Mouse (Mus musculus) heart, embryonic 15.5 days (tissue): ENCODE measurements around the gene Spns1. TPM values are rescaled to one million over a fixed set of nuclear protein-coding genes. Genes with fewer than 3 reads are reported as not detected.
A peak's percentile ranks its signal among the peaks of the same experiment; 100 is the strongest.

Source experiments
- ATAC-seq: fragments of 200-750 bp; cut with Nextera tagmentation; replicated peaks from 2 replicates; pipeline ENCODE4 v1.8.0; 2017; ENCODE audit warnings: low read depth, moderate TSS enrichment; ENCODE audit not compliant: insufficient number of reproducible peaks, insufficient read depth, low FRiP score
- H3K27ac ChIP-seq: fragments of 300-500 bp; sonication (generic); 2 replicates; pipeline ENCODE4 v1.5.1; 2015; ENCODE audit warnings: mild to moderate bottlenecking, inconsistent platforms
- H3K27me3 ChIP-seq: fragments of 300-500 bp; sonication (generic); 2 replicates; pipeline ENCODE4 v1.6.1; 2015; ENCODE audit warnings: inconsistent platforms
- H3K36me3 ChIP-seq: fragments of 300-500 bp; sonication (generic); 2 replicates; pipeline ENCODE4 v1.6.1; 2015; ENCODE audit warnings: mild to moderate bottlenecking, inconsistent platforms
- H3K4me1 ChIP-seq: fragments of 300-500 bp; sonication (generic); replicated peaks from 2 replicates; pipeline ENCODE4 v1.6.1; 2015; ENCODE audit warnings: inconsistent platforms
- H3K4me2 ChIP-seq: fragments of 300-500 bp; sonication (generic); 2 replicates; pipeline ENCODE4 v1.6.1; 2015; ENCODE audit warnings: inconsistent platforms, mild to moderate bottlenecking, moderate library complexity
- H3K4me3 ChIP-seq: fragments of 300-500 bp; sonication (generic); 2 replicates; pipeline ENCODE4 v1.5.1; 2015; ENCODE audit warnings: mild to moderate bottlenecking, inconsistent platforms
- H3K9ac ChIP-seq: fragments of 300-500 bp; sonication (generic); 2 replicates; pipeline ENCODE4 v1.6.1; 2015; ENCODE audit warnings: mild to moderate bottlenecking, inconsistent platforms
- H3K9me3 ChIP-seq: fragments of 300-500 bp; sonication (generic); replicated peaks from 2 replicates; pipeline ENCODE4 v1.6.1; 2016; ENCODE audit warnings: inconsistent platforms
- WGBS: fragments of 180-500 bp; shearing (Covaris S2); methylation state at CpG from one replicate; pipeline ENCODE4 v1.1.7; 2015; ENCODE audit warnings: mixed read lengths; 5-methylcytosine and 5-hydroxymethylcytosine counted together
- polyA plus RNA-seq: library from polyadenylated mRNA; unstranded; fragments of >200 nt; fragmentation: Nextera tagmentation; extraction: Ambion mirVana; gene quantifications from 2 replicates; pipeline ENCODE4 v1.2.1, GENCODE M21; 2015

Gene Spns1
- polyA plus RNA-seq, 1 experiment from 2014 or later: 36.0 TPM

DNA sequence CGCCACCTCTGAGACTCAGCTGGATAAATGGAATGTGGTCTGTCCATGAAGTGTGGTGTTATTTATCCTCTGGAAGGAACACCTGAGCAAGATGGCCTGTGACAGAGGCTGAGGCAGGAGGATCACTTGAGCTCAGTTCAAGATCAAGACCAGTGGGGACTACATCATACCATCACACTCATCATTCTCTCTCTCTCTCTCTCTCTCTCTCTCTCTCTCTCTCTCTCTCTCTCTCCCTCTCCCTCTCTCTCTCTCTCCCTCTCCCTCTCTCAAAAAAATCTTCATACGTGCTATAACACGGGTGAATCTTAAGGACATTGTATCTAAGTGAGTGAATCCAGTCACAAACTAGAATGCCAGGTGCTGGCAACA is 23.3 kb downstream of the Spns1 start:
- no peaks in the 10 kb centered on the region for H3K27me3 ChIP-seq
- no peak overlapping the region for H3K4me2 ChIP-seq
- WGBS: 66% methylated on average over 3 of the region's 3 CpGs
- H3K4me1 ChIP-seq: peaks cover 14% of the 10 kb centered on the region; the same call in 1 of the 2 replicates
- H3K9ac ChIP-seq: no peak overlapping the region
- H3K27ac ChIP-seq: no peak overlapping the region
- H3K36me3 ChIP-seq: no peaks in the 10 kb centered on the region
- no peak overlapping the region for H3K4me3 ChIP-seq
- H3K9me3 ChIP-seq: no peaks in the 10 kb centered on the region
- ATAC-seq: no peak

DNA sequence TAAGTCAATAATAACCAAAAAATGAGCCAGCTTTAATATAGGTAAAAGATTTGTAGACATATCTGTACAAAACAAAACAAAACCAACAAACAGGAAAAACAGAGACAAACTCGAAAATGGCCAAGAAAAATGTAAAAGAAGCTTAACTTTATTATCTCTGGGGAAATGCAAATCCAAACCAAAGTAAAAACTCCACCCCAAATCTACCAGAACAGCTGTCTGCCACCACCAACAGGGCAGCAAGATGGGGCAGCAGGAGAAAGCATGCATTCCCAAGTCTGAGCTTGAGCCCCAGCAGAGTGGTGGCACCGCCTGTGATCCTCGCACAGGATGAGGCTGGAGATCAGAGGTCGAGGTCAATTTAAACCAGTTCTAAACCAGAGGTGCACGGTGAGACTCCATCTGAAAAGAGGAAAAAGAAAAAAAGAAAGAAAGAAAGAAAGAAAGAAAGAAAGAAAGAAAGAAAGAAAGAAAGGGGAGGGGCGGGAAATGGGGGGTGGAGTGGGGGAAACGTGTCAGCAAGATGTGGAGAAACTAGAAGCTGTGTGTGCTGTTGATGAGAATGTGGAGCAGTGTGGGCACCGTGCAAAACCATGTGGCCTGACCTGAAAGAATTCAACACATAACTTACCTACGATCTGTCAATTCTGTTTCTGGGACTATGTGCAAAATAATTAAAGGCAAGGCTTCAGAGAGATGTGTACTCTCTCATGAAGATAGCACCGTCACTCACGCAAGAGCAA is 23.8 kb downstream of the Spns1 start:
- Histone ChIP-seq H3K9ac (no peak overlapping the region), H3K36me3 (no peaks in the 10 kb centered on the region), H3K27ac (no peak overlapping the region), H3K9me3 (no peaks in the 10 kb centered on the region), H3K27me3 (no peaks in the 10 kb centered on the region), H3K4me3 (no peak overlapping the region), H3K4me1 (peaks cover 14% of the 10 kb centered on the region; the same call in 1 of the 2 replicates), H3K4me2 (no peak overlapping the region)
- no peak for ATAC-seq
- WGBS: 63% methylated on average over 11 of the region's 11 CpGs

DNA sequence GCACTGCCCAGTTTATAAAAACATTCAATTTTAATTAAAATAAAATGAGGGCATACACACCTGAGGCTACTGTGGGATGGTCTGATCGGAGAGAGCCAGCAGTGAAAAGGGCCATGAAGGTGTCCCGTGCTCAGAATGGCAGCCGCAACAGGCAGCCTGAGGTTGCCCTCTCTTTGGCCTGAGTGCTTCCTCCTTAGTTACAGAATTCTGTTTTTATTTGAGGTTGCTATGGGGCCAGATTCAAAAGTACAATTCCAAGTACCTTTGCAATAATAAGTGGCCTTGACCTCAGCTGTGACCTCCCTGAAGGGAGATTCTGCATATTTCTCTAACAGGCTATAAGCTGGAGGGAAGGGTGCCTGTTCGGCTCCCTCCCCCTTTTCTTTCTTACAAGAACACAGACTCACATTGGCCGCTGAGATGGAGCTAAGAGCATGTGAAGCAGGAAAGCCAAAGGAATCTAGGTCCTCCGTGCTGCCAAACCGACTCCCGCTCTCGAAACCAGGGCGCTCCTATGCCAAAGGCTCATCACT is 25.8 kb downstream of the Spns1 start:
- peaks cover 14% of the 10 kb centered on the region; the same call in 1 of the 2 replicates for H3K4me1 ChIP-seq
- H3K27me3 ChIP-seq: no peaks in the 10 kb centered on the region
- no peak for ATAC-seq
- no peaks in the 10 kb centered on the region for H3K9me3 ChIP-seq
- H3K27ac ChIP-seq: no peak overlapping the region
- no peak overlapping the region for H3K9ac ChIP-seq
- H3K36me3 ChIP-seq: no peaks in the 10 kb centered on the region
- no peak overlapping the region for H3K4me3 ChIP-seq
- peak overlapping the region; percentile 32; the same call in 1 of the 2 replicates for H3K4me2 ChIP-seq
- 49% methylated on average over 10 of the region's 10 CpGs for WGBS

GRCm38 (mm10) chr7:126350748-126351418 is 26.4 kb downstream of the Spns1 start:
- Histone ChIP-seq H3K9ac (no peak overlapping the region), H3K27ac (no peak overlapping the region), H3K4me1 (peaks cover 13% of the 10 kb centered on the region; the same call in 1 of the 2 replicates), H3K4me3 (no peak overlapping the region), H3K9me3 (no peaks in the 10 kb centered on the region), H3K36me3 (no peaks in the 10 kb centered on the region), H3K27me3 (no peaks in the 10 kb centered on the region), H3K4me2 (peak overlapping the region; percentile 32; the same call in 1 of the 2 replicates)
- ATAC-seq: no peak
- WGBS: 65% methylated on average over 20 of the region's 20 CpGs

DNA sequence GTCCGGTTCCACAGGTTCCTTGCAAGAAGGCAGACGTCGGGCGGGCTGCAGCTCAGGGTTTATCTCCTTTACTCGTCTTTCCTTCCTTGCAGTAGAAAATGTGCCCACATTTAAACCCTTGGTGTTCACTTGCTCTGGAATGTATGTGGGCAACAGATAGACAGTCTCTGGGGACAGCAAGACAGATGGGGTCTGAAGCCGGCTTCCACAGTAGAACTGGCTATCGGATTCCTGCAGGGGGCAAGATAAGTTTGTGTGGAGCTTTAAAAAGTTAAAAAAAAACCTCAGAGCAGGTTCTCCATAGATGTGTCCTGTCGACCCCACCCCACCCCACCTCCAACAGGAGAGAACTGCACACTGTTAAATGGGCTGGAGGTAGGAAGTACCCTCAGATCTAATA is 29.0 kb downstream of the Spns1 start:
- no peak overlapping the region for H3K27ac ChIP-seq
- H3K27me3 ChIP-seq: no peaks in the 10 kb centered on the region
- no peaks in the 10 kb centered on the region for H3K36me3 ChIP-seq
- no peak overlapping the region for H3K4me3 ChIP-seq
- no peak for ATAC-seq
- H3K4me2 ChIP-seq: no peak overlapping the region
- WGBS: 47% methylated on average over 8 of the region's 8 CpGs
- H3K4me1 ChIP-seq: no peaks in the 10 kb centered on the region
- no peak overlapping the region for H3K9ac ChIP-seq
- no peaks in the 10 kb centered on the region for H3K9me3 ChIP-seq

DNA sequence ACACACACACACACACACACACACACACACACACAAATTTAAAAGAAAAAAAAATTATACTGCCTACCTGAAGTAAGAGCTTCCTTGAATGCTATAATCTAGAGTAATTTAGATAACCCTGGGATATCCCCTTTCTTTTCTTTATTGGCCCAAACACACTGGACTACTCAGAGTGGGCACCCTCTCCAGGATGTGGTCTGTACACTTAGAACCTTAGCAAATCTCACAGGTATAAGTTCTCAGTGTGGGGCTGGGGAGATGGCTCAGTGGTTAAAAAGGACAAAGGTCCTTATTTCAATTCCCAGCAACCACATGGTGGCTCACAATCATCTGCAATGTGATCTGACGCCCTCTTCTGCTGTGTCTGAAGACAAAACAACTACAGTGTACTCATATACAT is 30.2 kb downstream of the Spns1 start:
- H3K4me1 ChIP-seq: no peaks in the 10 kb centered on the region
- H3K4me2 ChIP-seq: no peak overlapping the region
- H3K36me3 ChIP-seq: no peaks in the 10 kb centered on the region
- H3K27me3 ChIP-seq: no peaks in the 10 kb centered on the region
- no peak overlapping the region for H3K9ac ChIP-seq
- H3K9me3 ChIP-seq: no peaks in the 10 kb centered on the region
- 43% methylated on average over 1 of the region's 1 CpGs for WGBS
- H3K4me3 ChIP-seq: no peak overlapping the region
- H3K27ac ChIP-seq: no peak overlapping the region
- no peak for ATAC-seq

DNA sequence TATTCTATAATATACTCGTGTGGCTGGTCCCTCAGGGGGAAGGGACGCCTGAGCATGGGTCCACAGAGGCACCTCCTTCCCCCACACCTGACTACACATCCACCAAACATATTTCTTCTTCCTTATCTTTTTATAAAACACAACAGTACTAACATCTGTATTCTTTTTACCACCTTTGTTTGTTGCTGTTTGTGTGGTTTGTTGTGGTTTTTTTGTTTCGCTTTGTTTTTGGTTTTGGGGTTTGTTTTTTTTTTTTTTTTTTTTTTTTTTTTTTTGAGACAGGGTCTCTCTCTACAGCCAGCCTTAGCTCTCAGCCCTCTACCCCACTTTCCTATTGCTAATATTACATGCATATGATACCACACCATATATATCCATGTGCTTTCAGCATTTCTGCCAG is 31.3 kb downstream of the Spns1 start:
- H3K27ac ChIP-seq: no peak overlapping the region
- H3K4me2 ChIP-seq: no peak overlapping the region
- H3K27me3 ChIP-seq: no peaks in the 10 kb centered on the region
- no peak for ATAC-seq
- no peak overlapping the region for H3K9ac ChIP-seq
- H3K4me3 ChIP-seq: no peak overlapping the region
- 0 out of 2 replicates have a peak, but pooled peaks cover 1% of the 10 kb centered on the region for H3K4me1 ChIP-seq
- no peaks in the 10 kb centered on the region for H3K36me3 ChIP-seq
- no peaks in the 10 kb centered on the region for H3K9me3 ChIP-seq
- 52% methylated on average over 3 of the region's 3 CpGs for WGBS

DNA sequence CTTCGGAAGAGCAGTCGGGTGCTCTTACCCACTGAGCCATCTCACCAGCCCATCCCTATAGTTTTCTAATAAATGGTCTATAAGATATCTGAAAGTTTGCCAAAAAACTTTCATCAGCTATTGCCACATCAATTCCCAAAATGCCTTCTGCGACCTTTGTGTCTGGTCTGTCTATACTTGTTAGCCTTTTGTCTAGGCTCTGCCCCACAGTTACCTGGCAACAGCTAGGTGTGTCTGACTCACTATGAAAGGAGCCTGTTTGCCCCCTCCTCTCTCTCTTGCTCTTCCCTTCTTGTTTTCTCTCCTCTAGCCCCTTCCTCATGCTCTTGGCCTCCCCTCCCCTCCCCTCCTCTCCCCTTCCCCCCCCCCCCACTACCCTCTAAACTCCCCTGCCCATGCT is 31.7 kb downstream of the Spns1 start:
- no peak overlapping the region for H3K4me3 ChIP-seq
- H3K9me3 ChIP-seq: no peaks in the 10 kb centered on the region
- no peaks in the 10 kb centered on the region for H3K27me3 ChIP-seq
- 50% methylated on average over 3 of the region's 3 CpGs for whole genome bisulfite sequencing
- peaks cover 5% of the 10 kb centered on the region; the same call in 1 of the 2 replicates for H3K4me1 ChIP-seq
- no peak overlapping the region for H3K27ac ChIP-seq
- no peak for ATAC-seq
- no peak overlapping the region for H3K4me2 ChIP-seq
- H3K9ac ChIP-seq: no peak overlapping the region
- no peaks in the 10 kb centered on the region for H3K36me3 ChIP-seq

DNA sequence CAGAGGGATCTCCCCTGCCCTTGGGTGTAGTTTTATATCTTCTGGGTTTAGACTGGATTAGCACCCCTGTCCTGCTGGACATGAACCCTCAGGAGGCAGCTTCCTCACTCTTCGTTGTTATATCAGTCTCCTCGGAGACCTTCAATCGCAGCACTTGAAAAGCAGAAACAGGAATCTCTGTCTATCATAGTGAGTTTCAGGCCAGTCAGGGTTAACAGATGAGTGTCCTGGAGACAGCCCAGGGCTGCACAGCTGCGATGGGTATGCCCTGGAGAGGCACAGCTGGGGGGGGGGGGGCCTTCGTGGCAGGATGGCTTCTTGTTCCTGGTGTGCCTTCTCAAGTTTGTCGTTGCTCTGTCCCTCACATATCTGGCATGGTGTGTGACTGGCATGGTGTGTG is 36.4 kb downstream of the Spns1 start:
- Histone ChIP-seq H3K4me1 (peaks cover 11% of the 10 kb centered on the region; the same call in 1 of the 2 replicates), H3K9me3 (no peaks in the 10 kb centered on the region), H3K4me3 (no peak overlapping the region), H3K4me2 (no peak overlapping the region), H3K9ac (no peak overlapping the region), H3K27ac (peak overlapping the region; percentile 3; the same call in 1 of the 2 replicates), H3K27me3 (no peaks in the 10 kb centered on the region), H3K36me3 (no peaks in the 10 kb centered on the region)
- ATAC-seq: no peak
- WGBS: 25% methylated on average over 6 of the region's 6 CpGs

DNA sequence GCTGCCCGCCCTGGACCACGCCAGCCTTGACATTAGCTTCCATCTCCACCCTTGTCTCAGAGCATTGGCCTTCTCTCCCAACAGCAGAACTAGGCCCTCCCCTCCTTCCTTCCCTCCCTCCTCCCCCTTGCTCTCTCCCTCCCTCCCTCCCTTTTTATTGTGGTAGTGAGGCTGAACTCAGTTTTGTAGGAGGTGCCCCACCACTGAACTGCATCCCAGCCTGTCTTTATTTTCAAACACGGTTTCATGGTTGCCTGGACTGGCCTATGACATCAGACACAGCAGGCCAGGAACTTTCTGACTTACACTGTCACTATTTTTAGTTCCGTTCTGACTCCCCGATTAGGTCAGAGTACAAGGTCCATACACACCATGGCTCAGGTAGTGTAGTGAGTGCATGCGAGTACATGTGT is 37.0 kb downstream of the Spns1 start:
- WGBS: 48% methylated on average over 6 of the region's 6 CpGs
- Histone ChIP-seq H3K27ac (peak overlapping the region; percentile 70), H3K4me3 (no peak overlapping the region), H3K4me1 (peaks cover 11% of the 10 kb centered on the region; the same call in 1 of the 2 replicates), H3K36me3 (no peaks in the 10 kb centered on the region), H3K9me3 (no peaks in the 10 kb centered on the region), H3K9ac (no peak overlapping the region), H3K4me2 (no peak overlapping the region), H3K27me3 (no peaks in the 10 kb centered on the region)
- ATAC-seq: peak; percentile 63

DNA sequence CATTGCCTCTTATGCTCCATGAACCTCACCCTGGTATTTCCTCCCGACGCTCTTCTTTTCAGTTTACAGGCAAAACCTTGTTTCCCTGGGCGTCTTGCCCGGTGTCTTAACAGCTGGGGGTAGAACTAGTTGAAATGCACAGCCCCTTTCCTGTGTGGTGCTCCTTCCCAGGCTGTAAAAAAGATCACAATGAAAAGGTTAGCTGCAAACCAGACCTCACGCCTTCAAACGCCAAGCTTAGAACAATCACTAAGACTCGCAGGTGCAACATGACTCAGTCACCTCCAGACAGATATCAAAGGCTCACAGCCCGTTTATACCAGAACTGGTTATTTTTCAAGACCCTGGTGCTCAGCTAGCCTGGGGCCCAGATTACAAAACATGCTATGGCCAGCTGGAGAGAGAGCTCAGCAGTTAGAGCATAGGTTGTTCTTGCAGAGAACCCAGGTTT is 37.7 kb downstream of the Spns1 start:
- Histone ChIP-seq H3K36me3 (no peaks in the 10 kb centered on the region), H3K27ac (peak overlapping the region; percentile 70), H3K4me1 (peaks cover 11% of the 10 kb centered on the region; the same call in 1 of the 2 replicates), H3K9me3 (no peaks in the 10 kb centered on the region), H3K4me3 (no peak overlapping the region), H3K9ac (no peak overlapping the region), H3K27me3 (no peaks in the 10 kb centered on the region), H3K4me2 (no peak overlapping the region)
- WGBS: 69% methylated on average over 8 of the region's 8 CpGs
- no peak for ATAC-seq
